9 mouse cellular contexts compared by ENCODE assay signal in the genomic region with DNA sequence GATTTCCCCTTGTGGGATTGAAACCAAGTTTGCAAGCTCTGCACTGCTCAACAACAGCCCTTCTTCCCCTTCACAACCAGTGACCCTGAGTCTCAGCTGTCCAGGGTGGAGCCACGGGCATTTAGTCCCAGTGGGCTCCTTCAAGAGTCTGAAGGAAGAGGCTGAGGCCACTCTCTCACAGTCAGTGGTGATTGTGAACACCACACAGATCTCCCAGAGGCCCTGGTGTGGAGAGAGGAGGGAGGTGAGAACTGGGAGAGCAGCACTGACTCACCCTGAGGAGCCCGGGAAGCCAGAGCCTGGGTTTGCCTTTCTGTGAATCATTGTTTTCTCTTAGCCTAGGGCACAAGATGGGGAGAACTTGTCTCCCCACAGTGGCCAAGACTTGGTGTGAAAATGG. TPM values are rescaled to one million over a fixed set of nuclear protein-coding genes. Genes with fewer than 3 reads are reported as not detected.
DNase-seq lines count a peak whose midpoint lies in the region; ATAC-seq lines count a peak whose summit lies in the region.
"Had no signal": no experiment of that assay in that cellular context is flagged by ENCODE, and none has a peak within 500 bp of the region (broad histone marks: within the 10 kb centered on the region; RNA-seq: fewer than 3 reads in every experiment).

No protein-coding gene starts in this region.

- peaks cover 29% of the 10 kb centered on the region for H3K4me1 ChIP-seq in intestine, embryonic 14.5 days (replicated peaks; ENCODE audit: control insufficient read depth, insufficient read depth, low read length)
- H3K4me1 ChIP-seq in neural tube, embryonic 15.5 days, result peaks cover 65% of the 10 kb centered on the region

- peak; percentile 50 for DNase-seq in cerebellum, adult 9-11 months
- no peak for DNase-seq in cerebellum, adult 18-20 months
- DNase-seq in urinary bladder, postnatal 36 days (ENCODE audit: low spot score in 2 of 2), result peak; percentile 41 to 51
- DNase-seq in urinary bladder, postnatal 10 days (ENCODE audit: low spot score), result no peak
- DNase-seq in intestine, embryonic 14.5 days (ENCODE audit: low spot score), result no peak
- no peak for DNase-seq in right cerebral cortex, postnatal 36 days (ENCODE audit: low spot score in 2 of 2)

- no peak for ATAC-seq in intestine, embryonic 14.5 days (replicated peaks; ENCODE audit: low FRiP score, low TSS enrichment, low read depth)
- no peak for ATAC-seq in neural tube, embryonic 15.5 days (ENCODE audit: low FRiP score)
- ATAC-seq in megakaryocyte-erythroid progenitor cell, adult 5-6 weeks (replicated peaks; ENCODE audit: low FRiP score, low TSS enrichment, poor library complexity, severe bottlenecking), result no peak

- H3K9me3 ChIP-seq in intestine, embryonic 14.5 days (ENCODE audit: control insufficient read depth, low read length), result no peaks in the 10 kb centered on the region
- H3K9me3 ChIP-seq in neural tube, embryonic 15.5 days (replicated peaks), result no peaks in the 10 kb centered on the region

- peaks cover 30% of the 10 kb centered on the region for H3K36me3 ChIP-seq in intestine, embryonic 14.5 days (ENCODE audit: control insufficient read depth, insufficient read depth, low read length)
- peaks cover 9% of the 10 kb centered on the region for H3K36me3 ChIP-seq in neural tube, embryonic 15.5 days

- H3K9ac ChIP-seq in intestine, embryonic 14.5 days (ENCODE audit: low read length), result no peak overlapping the region; the same call in 1 of the 2 replicates
- H3K9ac ChIP-seq in neural tube, embryonic 15.5 days (replicated peaks), result peak overlapping the region; percentile 95

- peak overlapping the region; percentile 97 for H3K4me2 ChIP-seq in intestine, embryonic 14.5 days (ENCODE audit: low read length)
- peak overlapping the region; percentile 87 for H3K4me2 ChIP-seq in neural tube, embryonic 15.5 days

- 0 out of 2 replicates have a peak overlapping the region, but pooled peaks have one; percentile 98 for H3K4me3 ChIP-seq in intestine, embryonic 14.5 days (ENCODE audit: low read depth, low read length)
- H3K4me3 ChIP-seq in neural tube, embryonic 15.5 days (replicated peaks), result peak overlapping the region; percentile 86

- H3K27me3 ChIP-seq in intestine, embryonic 14.5 days (replicated peaks; ENCODE audit: control insufficient read depth, insufficient read depth, low read length), result no peaks in the 10 kb centered on the region
- no peaks in the 10 kb centered on the region for H3K27me3 ChIP-seq in neural tube, embryonic 15.5 days (replicated peaks)
- H3K27me3 ChIP-seq: CH12.LX had no signal

- 33% methylated on average over 2 of the region's 2 CpGs for WGBS in intestine, embryonic 14.5 days
- WGBS in neural tube, embryonic 15.5 days, result 14% methylated on average over 2 of the region's 2 CpGs

- H3K27ac ChIP-seq in intestine, embryonic 14.5 days (ENCODE audit: low read depth), result peak overlapping the region; percentile 98
- peak overlapping the region; percentile 96 for H3K27ac ChIP-seq in neural tube, embryonic 15.5 days (replicated peaks)

RNA-seq across cellular contexts. Expression of gene Arhgef2, which starts 19.2 kb away (rescaled TPM):
- 87.0 and 98.4 TPM in 2 replicates for polyA plus RNA-seq in intestine, embryonic 14.5 days (2014; fragmentation: Nextera tagmentation; extraction: Ambion mirVana)
- 97.4 and 104 TPM in 2 replicates for polyA plus RNA-seq in neural tube, embryonic 15.5 days (2015; fragmentation: Nextera tagmentation; extraction: Ambion mirVana)
- total RNA-seq in megakaryocyte-erythroid progenitor cell, adult 5-6 weeks (2014; fragmentation: Nextera tagmentation), result 94.6 and 96.0 TPM in 2 replicates
- total RNA-seq in megakaryocyte-erythroid progenitor cell, adult 5-6 weeks (2017), result 41.9 and 75.8 TPM in 2 replicates

RNA-seq across cellular contexts. Expression of gene Rxfp4, which starts 28.0 kb away (rescaled TPM):
- not detected in 2 replicates for polyA plus RNA-seq in intestine, embryonic 14.5 days (2014; fragmentation: Nextera tagmentation; extraction: Ambion mirVana)
- not detected in 2 replicates for polyA plus RNA-seq in neural tube, embryonic 15.5 days (2015; fragmentation: Nextera tagmentation; extraction: Ambion mirVana)
- total RNA-seq in megakaryocyte-erythroid progenitor cell, adult 5-6 weeks (2014; fragmentation: Nextera tagmentation), result not detected in 2 replicates
- not detected in 2 replicates for total RNA-seq in megakaryocyte-erythroid progenitor cell, adult 5-6 weeks (2017)
- total RNA-seq: CH12.LX had no signal

RNA-seq across cellular contexts. Expression of gene Ssr2, which starts 49.3 kb away (rescaled TPM):
- polyA plus RNA-seq in intestine, embryonic 14.5 days (2014; fragmentation: Nextera tagmentation; extraction: Ambion mirVana), result 290 and 316 TPM in 2 replicates
- 157 and 175 TPM in 2 replicates for polyA plus RNA-seq in neural tube, embryonic 15.5 days (2015; fragmentation: Nextera tagmentation; extraction: Ambion mirVana)
- total RNA-seq in megakaryocyte-erythroid progenitor cell, adult 5-6 weeks (2014; fragmentation: Nextera tagmentation), result 200 and 308 TPM in 2 replicates
- 111 and 165 TPM in 2 replicates for total RNA-seq in megakaryocyte-erythroid progenitor cell, adult 5-6 weeks (2017)

Comparison
In these comparisons a context has a peak if more than half of its experiments do, and no peak if none do; other contexts are left out.
1. DNase-seq: peak in cerebellum, adult 9-11 months (single experiment) and urinary bladder, postnatal 36 days (2 of 2); none in cerebellum, adult 18-20 months (0 of 2), urinary bladder, postnatal 10 days (single experiment), intestine, embryonic 14.5 days (single experiment) and right cerebral cortex, postnatal 36 days (0 of 2).